Mouse (Mus musculus) left cerebral cortex, adult 8-10 months (tissue): ENCODE results near the gene Cdc40. TPM values are rescaled to one million over a fixed set of nuclear protein-coding genes. Genes with fewer than 3 reads are reported as not detected.

Source experiments
- total RNA-seq, 4 experiments: library from RNA; stranded (reverse); gene quantifications; 2 replicates each; pipeline ENCODE4 v1.2.4; 2022

Gene Cdc40
- total RNA-seq, 4 experiments from 2014 or later, result 39.4 to 42.8 (median 40.9) TPM

Other genes with a start within 250 kb of the Cdc40 start
- 1 to 10 TPM; 2.9 to 4.3 (median 3.2) TPM for gene Mettl24, start 200.0 kb downstream of the Cdc40 start, total RNA-seq
- gene Wasf1, start 164 bp upstream of the Cdc40 start, total RNA-seq, result 100 to 1,000 TPM; 218 to 240 (median 222) TPM
- 10 to 100 TPM; 21.5 to 26.4 (median 23.6) TPM for gene Gpr6, start 189.0 kb upstream of the Cdc40 start, total RNA-seq